Mouse (Mus musculus) ES-CJ7 (cell line): ENCODE results near the gene Nfkbid.

Experiments used
- DNase-seq: peaks from one replicate; pipeline ENCODE4 v3.0.0; 2011; ENCODE audit warnings: low read depth, low spot score

Gene Nfkbid

DNA sequence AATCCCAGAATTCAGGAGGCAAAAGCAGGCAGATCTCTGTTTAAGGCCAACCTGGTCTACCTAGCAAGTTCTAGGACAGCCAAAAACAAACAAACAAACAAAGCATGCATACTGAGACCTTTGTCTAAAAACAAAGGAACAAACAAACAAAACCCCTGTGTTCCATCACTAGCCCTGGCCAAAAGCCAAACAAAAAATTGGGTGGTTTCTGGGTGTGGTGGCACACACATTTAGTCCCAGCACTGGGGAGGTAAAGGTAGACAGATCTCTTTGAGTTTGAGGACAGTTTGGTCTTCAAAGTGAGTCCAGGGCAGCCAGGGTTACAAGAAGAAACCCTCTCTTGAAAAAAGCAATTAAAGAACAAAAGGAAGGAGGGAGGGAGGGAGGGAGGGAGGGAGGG is 7.8 kb downstream of the Nfkbid start:
- no peak for DNase-seq

DNA sequence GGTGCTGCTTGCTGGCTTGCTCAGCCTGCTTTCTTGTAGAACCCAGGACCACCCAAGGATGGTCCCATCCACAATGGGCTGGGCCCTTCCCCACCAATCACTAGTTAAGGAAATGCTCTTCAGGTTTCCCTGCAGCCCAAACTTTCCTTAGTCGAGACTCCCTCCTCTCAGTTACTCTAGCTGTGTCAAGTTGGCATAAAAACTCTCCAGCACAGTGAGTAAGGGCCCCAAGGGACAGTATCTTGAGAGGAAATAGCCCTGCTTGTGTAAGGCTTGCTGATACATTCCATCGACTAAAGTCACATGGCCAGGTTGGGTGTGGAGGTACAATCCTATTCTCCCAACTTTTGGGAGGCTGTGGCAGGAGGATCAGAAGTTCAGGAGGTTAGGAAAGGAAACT is 8.7 kb downstream of the Nfkbid start:
- no peak for DNase-seq

DNA sequence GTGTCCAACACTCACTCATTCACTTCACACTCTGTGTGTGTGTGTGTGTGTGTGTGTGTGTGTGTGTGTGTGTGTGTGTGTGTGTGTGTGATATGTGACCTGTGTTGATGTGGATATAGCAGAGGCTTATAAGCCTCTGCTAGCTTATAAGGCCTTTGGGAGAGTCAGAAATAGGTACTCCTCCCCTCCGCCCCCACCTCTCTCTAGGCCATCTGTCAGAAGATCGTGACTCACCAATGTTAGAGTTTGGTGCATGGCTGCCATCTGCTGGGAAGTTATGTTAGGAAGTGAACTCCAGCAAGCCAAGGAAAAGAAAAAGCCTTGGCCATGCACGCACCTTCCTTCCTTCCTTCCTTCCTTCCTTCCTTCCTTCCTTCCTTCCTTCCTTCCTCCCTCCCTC is 10.3 kb downstream of the Nfkbid start:
- peak; percentile 70 for DNase-seq

DNA sequence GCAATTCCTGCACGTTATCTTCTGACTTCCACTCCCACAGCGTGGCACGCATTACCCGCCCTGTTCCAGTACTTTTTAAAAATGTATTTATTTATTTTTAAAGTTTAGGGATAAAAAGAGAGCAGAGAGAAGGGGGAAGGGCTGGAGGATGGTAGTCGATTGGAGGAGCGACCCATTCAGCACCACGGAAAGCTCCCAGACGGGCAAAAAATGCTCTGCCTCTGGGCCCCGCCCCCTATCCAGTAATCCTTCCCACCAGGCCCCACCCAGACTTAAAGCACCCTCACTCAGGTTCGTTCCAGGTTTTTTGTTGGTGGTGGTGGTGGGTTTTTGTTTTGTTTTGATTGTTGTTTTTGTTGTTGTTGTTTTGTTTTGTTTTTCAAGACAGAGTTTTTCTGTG is 12.7 kb downstream of the Nfkbid start:
- DNase-seq: peak; percentile 77

DNA sequence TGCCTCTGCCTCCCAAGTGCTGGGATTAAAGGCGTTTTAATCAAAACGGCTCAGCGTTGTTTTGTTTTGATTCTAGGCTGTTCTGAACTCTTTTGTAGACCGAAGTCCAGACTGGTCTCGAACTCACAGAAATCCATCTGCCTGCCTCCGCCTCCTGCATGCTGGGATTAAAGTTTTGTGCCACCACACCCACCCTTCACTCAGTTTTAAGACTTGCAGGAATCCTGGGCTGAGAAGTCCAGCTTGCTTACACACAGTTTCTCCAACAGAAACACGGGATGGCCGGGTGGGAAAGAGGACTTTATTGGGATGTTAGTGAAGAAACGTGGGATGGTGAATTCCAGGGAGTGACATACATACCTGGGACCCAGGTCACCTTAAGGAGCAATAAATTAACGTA is 13.2 kb downstream of the Nfkbid start:
- DNase-seq: peak; percentile 64

DNA sequence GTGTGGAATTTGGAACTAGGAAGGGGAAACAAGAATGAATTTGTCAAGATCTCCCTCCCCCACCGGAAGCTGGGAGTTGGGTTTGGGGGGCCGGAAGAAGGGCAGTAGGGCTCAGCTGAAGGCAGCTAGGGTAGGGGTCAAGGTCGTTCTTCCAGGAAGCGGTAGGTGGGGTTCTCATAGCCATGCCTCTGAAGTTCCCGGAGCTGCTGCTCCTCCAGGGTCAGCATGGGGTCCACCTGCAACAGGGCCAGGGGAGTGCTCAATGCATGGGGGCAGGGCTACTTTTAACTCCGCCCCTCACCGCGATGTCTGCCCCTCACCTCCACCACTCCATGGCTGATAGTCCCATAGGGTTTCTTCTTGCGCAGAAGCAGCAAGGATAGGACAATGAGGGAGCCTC is 13.6 kb downstream of the Nfkbid start:
- DNase-seq: peak; percentile 91

DNA sequence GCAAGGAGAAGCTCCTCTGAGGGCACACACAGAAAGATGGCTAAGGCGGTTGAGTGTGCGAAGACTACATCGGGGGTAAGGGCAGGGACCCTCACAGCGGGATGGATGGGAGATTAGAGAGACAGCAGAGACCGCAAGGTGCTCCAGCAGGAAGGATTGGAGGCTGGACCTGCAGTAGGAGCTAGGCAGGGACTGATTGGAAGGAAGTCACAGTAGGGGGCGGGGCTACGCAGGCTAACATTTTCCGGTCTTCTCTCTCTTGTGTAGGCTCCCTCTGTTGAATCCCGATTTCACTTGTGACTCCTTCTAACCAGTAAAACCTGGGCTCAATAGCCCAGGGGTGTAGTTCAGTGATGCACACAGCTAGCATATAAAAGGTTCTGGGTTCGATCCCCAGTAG is 15.3 kb downstream of the Nfkbid start:
- peak; percentile 96 for DNase-seq

DNA sequence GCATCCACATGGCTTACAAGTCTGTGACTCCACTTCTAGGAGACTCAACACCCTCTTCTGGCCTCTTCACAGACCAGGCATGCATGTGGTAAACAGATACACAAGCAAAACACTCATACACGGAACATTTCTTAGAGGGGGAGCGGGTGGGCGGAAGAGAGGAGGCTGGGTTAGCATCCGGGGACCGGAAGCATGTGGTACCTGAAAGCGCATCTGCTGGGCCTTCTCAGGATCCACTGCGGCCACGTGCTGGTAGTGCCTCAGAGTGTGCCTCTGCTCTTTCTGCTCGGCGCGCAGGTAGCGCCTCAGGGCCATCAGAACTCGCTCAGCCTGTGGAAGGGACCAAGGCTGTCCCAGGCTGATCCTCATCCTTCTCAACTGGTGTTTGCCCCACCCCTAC is 18.2 kb downstream of the Nfkbid start:
- DNase-seq: no peak

DNA sequence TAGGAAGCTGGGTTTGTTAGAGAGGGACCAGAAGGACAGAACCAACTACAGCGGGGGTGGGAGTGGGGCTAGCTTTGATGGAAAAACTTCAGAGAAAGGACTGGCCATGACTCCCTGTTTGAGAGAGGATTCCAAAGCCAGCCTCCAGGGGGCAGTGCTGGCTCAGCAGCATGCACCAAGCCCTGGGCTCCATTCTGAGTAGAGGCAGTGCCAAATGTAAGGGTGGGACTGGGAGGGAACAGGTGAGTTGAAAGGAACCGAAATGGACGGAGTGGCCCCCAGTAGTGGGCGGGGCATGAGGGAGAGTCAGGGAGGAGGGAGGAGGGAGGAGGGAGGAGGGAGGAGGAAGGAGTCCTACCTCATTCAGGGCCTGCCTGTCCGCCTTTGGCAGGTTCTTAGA is 19.2 kb downstream of the Nfkbid start:
- peak; percentile 90 for DNase-seq

DNA sequence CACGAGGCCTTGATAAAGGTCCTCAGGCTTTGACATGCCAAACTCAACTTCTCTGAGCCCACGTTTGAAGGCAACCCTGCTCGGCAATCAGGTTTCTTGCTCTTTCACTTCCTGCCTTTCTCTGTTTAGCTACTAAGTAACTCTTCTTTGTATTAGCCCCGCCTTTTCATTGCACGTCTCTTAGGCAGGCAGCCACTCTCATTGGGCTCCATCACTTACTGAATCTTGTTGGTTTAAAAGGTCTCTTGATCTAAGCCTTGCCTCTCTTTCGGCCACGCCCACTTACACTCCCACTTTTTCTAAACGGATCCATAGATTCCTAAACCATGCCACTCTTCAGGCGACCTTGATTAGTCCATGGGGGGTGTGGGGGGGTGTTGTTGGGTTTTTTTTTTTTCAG is 22.2 kb downstream of the Nfkbid start:
- DNase-seq: peak; percentile 84

DNA sequence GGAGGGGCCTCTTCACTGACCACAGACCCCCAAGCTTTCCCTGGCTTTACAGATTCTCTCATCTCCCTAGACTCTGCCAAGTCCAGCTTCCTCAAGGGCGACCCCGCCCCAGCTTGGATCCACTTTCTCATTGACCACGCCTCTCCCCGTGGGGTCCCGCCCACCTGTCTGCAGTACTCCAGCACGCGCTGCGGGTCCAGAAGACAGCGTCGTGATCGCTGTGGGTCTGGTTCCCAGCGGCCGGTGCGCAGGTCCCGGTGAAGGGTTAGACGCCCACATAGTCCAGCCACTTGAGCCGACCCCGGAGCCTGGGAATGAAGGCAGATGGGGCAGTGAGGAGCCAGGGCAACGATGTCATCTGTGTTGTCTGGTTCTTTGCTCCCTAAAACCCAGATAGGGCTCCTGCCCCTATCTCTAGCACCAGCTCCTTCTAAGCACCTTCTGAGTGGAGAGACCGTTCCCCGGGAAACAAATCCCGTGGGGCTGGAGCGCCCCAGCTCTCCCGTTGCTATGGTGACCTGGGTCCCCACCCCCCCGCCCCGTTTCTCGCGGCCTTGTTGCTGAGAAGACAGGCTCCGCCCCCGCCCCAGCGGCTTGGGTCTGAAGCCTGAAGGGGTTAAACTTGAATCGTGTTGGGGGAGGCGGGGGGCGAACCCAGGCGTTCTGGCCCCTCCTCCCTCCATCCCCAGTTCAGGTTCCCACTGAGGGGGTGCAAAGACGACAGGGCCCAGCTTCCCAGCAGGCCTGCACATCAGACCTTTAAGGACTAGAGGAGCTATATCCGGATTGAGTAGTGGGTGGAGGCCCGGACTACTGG is 22.8 kb downstream of the Nfkbid start:
- peak; percentile 86 for DNase-seq

DNA sequence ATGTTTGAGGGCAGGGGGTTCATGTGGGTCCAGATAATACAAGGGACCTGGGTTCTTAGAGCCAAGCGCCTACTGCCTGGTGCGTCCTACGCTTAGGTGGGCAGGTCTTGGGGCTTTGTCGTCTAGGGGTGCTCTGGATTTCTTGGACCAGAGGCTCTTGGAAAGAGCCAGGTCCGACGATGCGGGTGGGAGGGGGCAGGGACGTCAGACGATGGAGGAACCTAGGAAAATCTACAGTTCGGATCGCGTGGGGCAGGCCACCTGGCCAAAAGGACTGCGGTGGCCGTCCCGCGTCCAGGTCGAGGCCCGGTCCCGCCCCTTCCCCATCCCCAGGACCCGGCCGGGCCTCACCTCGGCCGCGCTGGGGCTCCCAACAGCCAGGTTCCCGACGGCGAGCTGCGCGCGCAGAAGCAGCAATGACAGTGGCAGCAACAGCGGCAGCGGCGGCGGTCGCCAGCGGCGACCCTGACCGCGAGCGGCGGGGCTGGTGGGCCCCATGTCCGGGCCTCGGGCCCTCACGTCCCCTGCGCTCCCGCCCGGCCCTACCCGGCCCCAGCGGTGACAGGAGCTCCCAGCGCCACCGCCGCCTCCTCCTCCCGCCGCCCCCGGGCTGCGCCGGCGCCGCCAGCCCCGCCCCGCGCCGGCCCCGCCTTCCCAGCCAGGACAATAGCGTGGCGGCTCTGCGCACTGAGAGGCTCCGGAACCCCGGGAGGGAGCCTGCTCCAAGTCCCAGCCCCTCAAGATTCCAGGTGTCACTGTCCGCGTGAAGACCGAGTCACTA is 23.6 kb downstream of the Nfkbid start, which contains the start of gene Aplp1:
Gene Aplp1 (minus strand): TSS at position 565 of the 781 bp plus-strand sequence.
- DNase-seq: peak; percentile 69

DNA sequence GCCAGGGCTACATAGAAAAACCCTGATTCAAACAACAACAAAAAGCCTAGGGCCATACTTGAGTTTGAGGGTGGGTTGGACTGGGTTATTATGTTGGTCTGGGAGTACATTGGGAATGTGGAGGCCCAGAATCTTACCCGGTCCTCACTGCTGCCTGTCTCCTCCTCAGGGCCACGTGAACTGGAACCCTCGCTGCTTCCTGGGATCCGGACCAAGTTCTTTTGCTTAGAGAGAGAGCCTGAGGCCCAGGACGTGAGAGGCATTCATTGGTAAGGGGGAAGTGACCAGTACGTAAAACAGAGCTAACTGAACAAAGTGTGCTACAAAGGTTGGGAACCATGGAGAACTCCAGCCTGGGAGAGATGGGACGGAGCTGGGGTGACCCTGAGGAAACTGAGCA is 28.7 kb downstream of the Nfkbid start:
- DNase-seq: no peak

DNA sequence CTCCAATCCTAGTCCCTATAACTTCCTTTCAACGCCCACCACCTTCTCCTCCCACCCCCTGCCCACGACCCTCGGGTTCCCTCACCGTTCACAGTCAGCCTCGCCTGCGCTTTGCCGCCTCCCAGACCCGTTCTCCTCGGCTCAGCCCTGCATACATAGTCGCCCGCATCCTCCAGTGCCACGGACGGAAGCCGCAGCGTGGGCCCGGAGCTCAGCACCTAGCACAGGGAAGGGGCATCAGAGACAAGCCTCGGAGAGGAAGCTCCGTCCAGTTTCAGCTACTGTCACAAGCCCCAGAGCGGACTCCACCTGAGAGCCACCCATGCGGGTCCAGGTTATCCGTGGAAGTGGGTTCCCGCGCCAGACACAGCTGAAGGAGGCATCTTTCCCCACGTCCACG is 31.8 kb downstream of the Nfkbid start:
- DNase-seq: no peak

DNA sequence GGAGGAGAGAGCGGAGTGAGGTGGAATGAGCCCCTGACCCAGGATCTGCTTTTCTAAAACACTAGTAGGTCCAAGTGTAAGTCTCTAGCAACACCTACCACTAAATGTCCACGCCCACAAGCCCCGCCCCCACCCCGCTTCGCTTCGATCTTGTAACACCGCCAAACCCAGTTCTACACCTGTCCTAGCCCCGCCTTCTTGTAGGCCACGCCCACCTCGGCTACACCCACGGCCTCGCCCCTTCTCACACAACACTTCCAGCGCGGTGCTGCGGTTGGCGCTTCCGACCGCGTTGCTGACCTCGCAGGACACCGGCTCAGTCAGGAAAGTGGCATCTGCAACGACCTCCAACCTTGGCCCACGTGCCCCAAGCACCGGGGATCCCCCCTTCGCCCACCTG is 32.2 kb downstream of the Nfkbid start:
- DNase-seq: peak; percentile 91

DNA sequence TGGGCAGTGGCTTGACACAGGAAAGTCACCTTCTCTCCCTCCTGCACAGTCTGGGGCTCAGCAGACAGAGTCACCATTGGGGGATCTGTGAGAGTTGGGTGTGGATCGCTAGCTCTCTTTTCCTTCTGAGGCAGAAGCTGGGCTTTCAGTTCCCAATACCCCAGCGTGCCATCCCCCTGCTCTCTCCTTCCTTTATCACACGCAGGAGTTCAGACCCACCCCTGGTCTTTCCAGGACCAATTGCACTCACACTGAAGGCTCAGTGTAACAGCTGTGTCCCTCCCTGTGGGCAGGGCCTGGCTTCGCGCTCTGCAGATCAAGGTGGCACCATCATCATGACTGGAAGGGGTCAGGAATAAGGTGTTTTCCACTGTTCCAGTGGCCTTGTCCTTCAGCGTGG is 32.7 kb downstream of the Nfkbid start:
- DNase-seq: peak; percentile 54

DNA sequence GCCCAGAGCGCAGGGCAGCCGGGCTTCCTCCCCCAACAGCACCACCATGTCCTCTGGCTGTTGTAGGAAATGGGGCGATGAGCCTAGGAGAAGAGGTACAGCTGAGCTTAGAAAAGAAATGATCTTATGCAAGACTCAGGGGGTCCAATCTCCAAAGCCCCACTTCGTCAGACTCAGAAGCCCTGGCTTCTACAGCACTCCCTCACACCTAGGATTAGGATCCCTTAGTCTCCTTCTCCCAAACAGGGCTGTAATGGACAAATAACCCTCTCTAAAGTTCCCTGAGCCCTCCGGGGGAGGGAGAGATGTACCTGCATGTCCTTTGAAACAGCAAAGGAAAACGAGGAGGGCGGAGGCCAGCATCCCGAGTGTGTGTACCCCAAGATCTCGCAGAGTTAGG is 35.0 kb downstream of the Nfkbid start:
- no peak for DNase-seq

DNA sequence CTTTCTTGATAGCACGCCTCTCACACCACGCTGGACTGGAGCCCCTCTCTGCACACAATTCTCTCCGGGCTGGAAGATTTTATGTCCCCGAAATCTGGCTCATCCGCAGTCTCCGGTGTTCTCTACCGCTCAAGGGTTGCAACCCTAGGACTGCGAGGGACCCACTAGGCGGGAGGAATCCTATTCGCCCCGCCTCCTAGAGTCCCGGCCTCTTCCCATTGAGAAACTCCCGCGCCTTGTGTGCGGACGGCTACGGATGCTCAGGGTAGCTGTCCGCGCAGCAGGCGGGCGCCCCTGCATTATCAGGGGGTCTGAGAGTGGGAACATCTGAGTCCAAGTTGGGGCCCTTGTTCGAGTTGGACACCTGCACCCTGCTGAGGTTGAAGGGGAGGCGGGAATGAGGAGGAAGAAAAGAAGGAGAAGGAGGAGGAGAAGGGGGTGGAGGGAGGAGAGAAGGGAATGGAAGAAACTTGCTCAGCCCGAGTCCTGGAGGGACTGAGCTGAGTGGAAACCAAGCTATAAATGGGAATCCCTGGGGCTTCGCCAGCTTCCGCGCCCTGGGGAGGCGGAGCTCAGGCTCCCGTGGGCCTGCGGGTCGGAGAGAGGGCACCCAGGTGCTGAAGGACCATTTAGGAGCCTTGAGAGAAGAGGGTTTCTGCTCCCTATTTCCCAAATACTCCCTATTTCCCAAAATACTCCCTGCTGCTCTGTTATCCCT is 35.5 kb downstream of the Nfkbid start:
- DNase-seq: no peak

DNA sequence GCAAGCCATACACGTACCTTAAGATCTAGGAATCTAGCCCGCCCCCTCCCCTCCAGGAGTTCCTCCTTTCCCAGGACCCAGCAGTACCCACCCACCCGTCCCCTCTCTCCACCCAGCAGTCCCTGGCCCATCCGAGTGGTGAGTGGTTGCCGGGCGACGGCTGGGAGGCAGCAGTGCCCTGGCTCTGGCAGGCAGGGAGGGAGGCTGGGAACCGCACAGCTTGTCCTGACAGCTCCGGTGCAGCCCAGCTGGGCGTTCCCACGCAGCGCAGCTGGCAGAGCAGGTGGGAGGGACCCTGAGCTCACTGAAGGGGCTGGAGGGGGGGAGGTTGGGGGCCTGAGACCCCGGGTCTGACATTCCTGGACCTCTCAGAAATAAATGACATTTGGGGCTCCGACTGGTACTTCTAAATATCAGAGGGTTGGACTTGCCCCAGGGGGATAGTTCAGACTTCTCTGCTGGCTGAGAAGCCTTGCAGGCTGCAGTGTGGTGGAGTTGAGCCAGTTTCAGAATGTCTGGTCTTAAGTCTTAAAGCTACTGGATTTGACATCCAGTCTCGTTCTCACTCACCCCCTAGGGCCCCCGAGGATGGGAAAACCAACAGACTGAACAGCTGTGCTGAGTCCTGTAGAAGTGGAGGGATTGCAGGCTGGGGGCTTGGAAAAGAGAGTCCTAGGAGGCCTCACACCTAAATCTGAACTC is 36.2 kb downstream of the Nfkbid start, which contains the start of the genes Kirrel2 and Nphs1:
Gene Kirrel2 (minus strand): TSS at position 62 of the 702 bp plus-strand sequence.
Gene Nphs1 (plus strand): TSS at position 687 of the 702 bp plus-strand sequence.
- peak; percentile 54 for DNase-seq

DNA sequence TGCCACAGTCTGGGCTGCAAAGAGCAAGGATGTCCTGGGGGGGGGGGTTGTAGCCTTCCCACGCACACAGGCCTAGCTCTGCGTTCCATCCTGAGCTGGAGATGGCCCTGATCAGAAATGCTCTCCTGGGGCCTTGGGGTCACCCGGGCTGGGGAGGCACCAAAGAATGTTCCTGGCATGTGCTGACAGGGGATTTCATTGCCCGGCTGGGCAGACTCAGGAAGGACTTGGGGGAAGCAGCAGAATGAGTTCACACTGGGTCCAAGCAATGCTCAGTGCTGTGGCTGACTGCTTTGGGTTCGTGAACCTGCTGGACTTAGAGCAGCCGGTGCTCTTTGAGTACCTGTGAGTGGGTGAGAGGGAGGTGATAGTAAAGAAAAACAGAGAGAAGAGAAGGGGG is 38.0 kb downstream of the Nfkbid start:
- no peak for DNase-seq

DNA sequence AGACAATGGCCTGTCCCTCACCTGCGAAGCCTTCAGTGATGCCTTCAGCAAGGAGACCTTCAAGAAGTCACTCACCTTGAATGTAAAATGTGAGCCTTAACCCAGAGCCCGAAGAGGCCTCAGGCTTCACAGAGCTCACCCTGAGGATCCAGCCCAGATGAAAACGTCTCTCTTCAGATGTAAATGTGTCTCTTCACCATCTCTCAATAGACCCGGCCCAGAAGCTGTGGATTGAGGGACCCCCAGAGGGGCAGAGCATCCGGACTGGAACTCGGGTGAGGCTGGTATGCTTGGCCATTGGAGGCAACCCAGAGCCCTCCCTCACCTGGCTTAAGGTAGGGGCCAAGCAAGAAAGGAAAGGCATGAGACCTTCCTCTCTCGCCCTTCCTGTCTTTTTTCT is 42.0 kb downstream of the Nfkbid start:
- DNase-seq: peak; percentile 93
